Mouse (Mus musculus) myocyte (in vitro differentiated cells): ENCODE measurements around the gene Olfr314. TPM values are rescaled to one million over a fixed set of nuclear protein-coding genes. Genes with fewer than 3 reads are reported as not detected.
"Not testable (repeated sequence)": the region's sequence is repeated elsewhere in the genome, so short reads cannot be mapped to it uniquely, and the experiment has no call there.

ENCODE experiments used
- H3K27me3 ChIP-seq: one replicate; pipeline ENCODE4 v1.6.1; 2011; ENCODE audit not compliant: control insufficient read depth, insufficient read depth, insufficient read length
- H3K36me3 ChIP-seq: one replicate; pipeline ENCODE4 v1.6.1; 2011; ENCODE audit not compliant: control insufficient read depth, insufficient read depth
- H3K4me2 ChIP-seq: one replicate; pipeline ENCODE4 v1.6.1; 2011; ENCODE audit warnings: low read depth, control low read depth
- H3K4me3 ChIP-seq: one replicate; pipeline ENCODE4 v1.5.1; 2011; ENCODE audit warnings: mild to moderate bottlenecking, control low read depth, moderate library complexity
- H3K79me2 ChIP-seq: one replicate; pipeline ENCODE4 v1.6.1; 2011; ENCODE audit not compliant: control insufficient read depth, insufficient read depth
- H3ac ChIP-seq: one replicate; pipeline ENCODE4 v1.6.1; 2011; ENCODE audit not compliant: control insufficient read depth, insufficient read length
- CEBPB ChIP-seq: IDR thresholded peaks from 2 replicates; pipeline ENCODE4 v1.6.1; 2011; ENCODE audit warnings: mild to moderate bottlenecking, moderate library complexity; ENCODE audit not compliant: poor library complexity, insufficient read depth, severe bottlenecking
- E2F4 ChIP-seq: IDR thresholded peaks from one replicate; pipeline ENCODE4 v1.6.1; 2011; ENCODE audit warnings: mild to moderate bottlenecking, control low read depth, moderate library complexity; ENCODE audit not compliant: insufficient read depth
- MAX ChIP-seq: IDR thresholded peaks from one replicate; pipeline ENCODE4 v1.6.1; 2011; ENCODE audit warnings: low read depth, mild to moderate bottlenecking, control low read depth
- MYOD1 ChIP-seq, 3 experiments: IDR thresholded peaks; one replicate each; pipeline ENCODE4 v1.6.1; 2011; ENCODE audit warnings: control low read depth in 2 of 3, low read depth in 2 of 3, mild to moderate bottlenecking in 2 of 3, moderate library complexity in 1 of 3; ENCODE audit not compliant: insufficient read length in 2 of 3, control insufficient read depth in 1 of 3
- MYOG ChIP-seq, 3 experiments: IDR thresholded peaks; one replicate each; pipeline ENCODE4 v1.6.1; 2011; ENCODE audit warnings: control low read depth in 2 of 3, low read depth in 2 of 3, mild to moderate bottlenecking in 2 of 3; ENCODE audit not compliant: insufficient read length in 2 of 3, control insufficient read depth in 1 of 3, insufficient read depth in 1 of 3
- POLR2A ChIP-seq: IDR thresholded peaks from one replicate; pipeline ENCODE4 v1.6.1; 2011; ENCODE audit warnings: low read depth, mild to moderate bottlenecking, control low read depth, moderate library complexity; ENCODE audit not compliant: insufficient read length
- POLR2AphosphoS2 ChIP-seq: IDR thresholded peaks from one replicate; pipeline ENCODE4 v1.6.1; 2011; ENCODE audit warnings: low read depth, control low read depth; ENCODE audit not compliant: insufficient read length
- REST ChIP-seq: IDR thresholded peaks from one replicate; pipeline ENCODE4 v1.6.1; 2011; ENCODE audit warnings: mild to moderate bottlenecking, control low read depth, moderate library complexity; ENCODE audit not compliant: insufficient read depth, insufficient read length
- SRF ChIP-seq: IDR thresholded peaks from one replicate; pipeline ENCODE4 v1.6.1; 2011; ENCODE audit warnings: low read depth; ENCODE audit not compliant: control insufficient read depth, insufficient read length
- TCF12 ChIP-seq: IDR thresholded peaks from one replicate; pipeline ENCODE4 v1.6.1; 2011; ENCODE audit warnings: mild to moderate bottlenecking, control low read depth; ENCODE audit not compliant: poor library complexity, insufficient read depth, severe bottlenecking
- TCF3 ChIP-seq: IDR thresholded peaks from one replicate; pipeline ENCODE4 v1.6.1; 2011; ENCODE audit warnings: low read depth, control low read depth; ENCODE audit not compliant: insufficient read length
- USF1 ChIP-seq: IDR thresholded peaks from one replicate; pipeline ENCODE4 v1.6.1; 2011; ENCODE audit warnings: low read depth, mild to moderate bottlenecking, control low read depth, moderate library complexity
- polyA plus RNA-seq: library from polyadenylated mRNA; unstranded; fragments of >200 nt; fragmentation: generic; extraction: Trizol; gene quantifications from one replicate; pipeline ENCODE4 v1.2.1, GENCODE M21; 2012; ENCODE audit warnings: missing spikeins

The Olfr314 gene
- not detected for polyA plus RNA-seq

GRCm38 (mm10) chr11:58782480-58783089 is at the start of gene Olfr314:
TSS of gene Olfr314 (plus strand) at chr11:58782952.
- Histone ChIP-seq H3K4me2 (no peak within 1 kb of the TSS), H3ac (no peak within 1 kb of the TSS), H3K4me3 (no peak within 1 kb of the TSS), H3K79me2 (no peaks in the 10 kb centered on the region), H3K27me3 (no peaks in the 10 kb centered on the region), H3K36me3 (no peaks in the 10 kb centered on the region)
- no peak for TF ChIP-seq E2F4
- no peak for TF ChIP-seq MYOD1 (IDR thresholded peaks at IDR 0.05; ENCODE audit: control insufficient read depth in 1 of 3, insufficient read length in 2 of 3, low read depth in 2 of 3)
- TF ChIP-seq MYOG (IDR thresholded peaks at IDR 0.05; ENCODE audit: control insufficient read depth in 1 of 3, insufficient read depth in 1 of 3, insufficient read length in 2 of 3, low read depth in 2 of 3): no peak
- TF ChIP-seq POLR2AphosphoS2: no peak
- TF ChIP-seq POLR2A: no peak
- TF ChIP-seq REST: no peak
- TF ChIP-seq CEBPB: no peak
- no peak for TF ChIP-seq MAX
- no peak for TF ChIP-seq USF1
- no peak for TF ChIP-seq TCF12
- TF ChIP-seq TCF3: no peak
- TF ChIP-seq SRF: no peak

- H3ac ChIP-seq: no peak overlapping the region
- no peak overlapping the region for H3K4me2 ChIP-seq
- H3K27me3 ChIP-seq: no peaks in the 10 kb centered on the region
- no peak overlapping the region for H3K4me3 ChIP-seq
- TF ChIP-seq REST (no peak), MYOG (IDR thresholded peaks at IDR 0.05; ENCODE audit: control insufficient read depth in 1 of 3, insufficient read depth in 1 of 3, insufficient read length in 2 of 3, low read depth in 2 of 3) (no peak), POLR2A (no peak), TCF12 (no peak), CEBPB (no peak), MAX (no peak), POLR2AphosphoS2 (no peak), SRF (no peak), TCF3 (no peak), USF1 (no peak), E2F4 (no peak), MYOD1 (IDR thresholded peaks at IDR 0.05; ENCODE audit: control insufficient read depth in 1 of 3, insufficient read length in 2 of 3, low read depth in 2 of 3) (no peak)
- no peaks in the 10 kb centered on the region for H3K36me3 ChIP-seq
- H3K79me2 ChIP-seq: no peaks in the 10 kb centered on the region
Measured at GRCm38 (mm10) chr11:58733372-58733771, 49.4 kb upstream of the Olfr314 start.

GRCm38 (mm10) chr11:58738792-58739262 is 43.9 kb upstream of the Olfr314 start, which contains the start of gene Olfr317:
TSS of gene Olfr317 (minus strand) at chr11:58739212.
- Histone ChIP-seq H3K4me2 (no peak within 1 kb of the TSS), H3K27me3 (no peaks in the 10 kb centered on the region), H3K79me2 (no peaks in the 10 kb centered on the region), H3ac (no peak within 1 kb of the TSS), H3K4me3 (no peak within 1 kb of the TSS), H3K36me3 (no peaks in the 10 kb centered on the region)
- TF ChIP-seq SRF (no peak), TCF3 (no peak), REST (no peak), POLR2A (no peak), CEBPB (no peak), POLR2AphosphoS2 (no peak), MYOD1 (IDR thresholded peaks at IDR 0.05; ENCODE audit: control insufficient read depth in 1 of 3, insufficient read length in 2 of 3, low read depth in 2 of 3) (no peak), E2F4 (no peak), MAX (no peak), USF1 (no peak), MYOG (IDR thresholded peaks at IDR 0.05; ENCODE audit: control insufficient read depth in 1 of 3, insufficient read depth in 1 of 3, insufficient read length in 2 of 3, low read depth in 2 of 3) (no peak), TCF12 (no peak)

GRCm38 (mm10) chr11:58751096-58751495 is 31.7 kb upstream of the Olfr314 start:
- H3K27me3 ChIP-seq, H3K4me2 ChIP-seq, H3K36me3 ChIP-seq, H3ac ChIP-seq, H3K79me2 ChIP-seq, H3K4me3 ChIP-seq: not testable (repeated sequence)

- Histone ChIP-seq H3K4me3 (no peak within 1 kb of the TSS), H3ac (no peak within 1 kb of the TSS), H3K4me2 (no peak within 1 kb of the TSS), H3K27me3 (no peaks in the 10 kb centered on the region), H3K79me2 (no peaks in the 10 kb centered on the region), H3K36me3 (no peaks in the 10 kb centered on the region)
- TF ChIP-seq E2F4 (no peak), SRF (no peak), TCF12 (no peak), MYOG (IDR thresholded peaks at IDR 0.05; ENCODE audit: control insufficient read depth in 1 of 3, insufficient read depth in 1 of 3, insufficient read length in 2 of 3, low read depth in 2 of 3) (no peak), POLR2A (no peak), TCF3 (no peak), REST (no peak), POLR2AphosphoS2 (no peak), CEBPB (no peak), MYOD1 (IDR thresholded peaks at IDR 0.05; ENCODE audit: control insufficient read depth in 1 of 3, insufficient read length in 2 of 3, low read depth in 2 of 3) (no peak), MAX (no peak), USF1 (no peak)
Measured at GRCm38 (mm10) chr11:58752434-58752833, 30.3 kb upstream of the Olfr314 start, which contains the start of gene Olfr316. TSS of gene Olfr316 (plus strand) at chr11:58752734.
